Mouse (Mus musculus) spleen, adult 2 months (tissue): ENCODE data around the gene Enah.

Experiments
- CTCF ChIP-seq: fragments of 200-500 bp; IDR thresholded peaks from 2 replicates; pipeline ENCODE4 v1.5.1; 2011; ENCODE audit warnings: mild to moderate bottlenecking, inconsistent platforms; ENCODE audit not compliant: insufficient read depth, insufficient read length, insufficient replicate concordance; ENCODE audit errors: extremely low read depth
- POLR2A ChIP-seq: fragments of 200-500 bp; IDR thresholded peaks from 2 replicates; pipeline ENCODE4 v1.6.1; 2011; ENCODE audit warnings: low read depth, low read length, inconsistent platforms

- TF ChIP-seq POLR2A (no peak), CTCF (no peak)
These were observed 38.2 kb upstream of the Enah start for GRCm38 (mm10) chr1:182057998-182058397.
